Mouse (Mus musculus): ENCODE results near the gene Rbfox1. TPM values are rescaled to one million over a fixed set of nuclear protein-coding genes. Genes with fewer than 3 reads are reported as not detected.

Gene Rbfox1
- total RNA-seq (2023), result not detected

DNA sequence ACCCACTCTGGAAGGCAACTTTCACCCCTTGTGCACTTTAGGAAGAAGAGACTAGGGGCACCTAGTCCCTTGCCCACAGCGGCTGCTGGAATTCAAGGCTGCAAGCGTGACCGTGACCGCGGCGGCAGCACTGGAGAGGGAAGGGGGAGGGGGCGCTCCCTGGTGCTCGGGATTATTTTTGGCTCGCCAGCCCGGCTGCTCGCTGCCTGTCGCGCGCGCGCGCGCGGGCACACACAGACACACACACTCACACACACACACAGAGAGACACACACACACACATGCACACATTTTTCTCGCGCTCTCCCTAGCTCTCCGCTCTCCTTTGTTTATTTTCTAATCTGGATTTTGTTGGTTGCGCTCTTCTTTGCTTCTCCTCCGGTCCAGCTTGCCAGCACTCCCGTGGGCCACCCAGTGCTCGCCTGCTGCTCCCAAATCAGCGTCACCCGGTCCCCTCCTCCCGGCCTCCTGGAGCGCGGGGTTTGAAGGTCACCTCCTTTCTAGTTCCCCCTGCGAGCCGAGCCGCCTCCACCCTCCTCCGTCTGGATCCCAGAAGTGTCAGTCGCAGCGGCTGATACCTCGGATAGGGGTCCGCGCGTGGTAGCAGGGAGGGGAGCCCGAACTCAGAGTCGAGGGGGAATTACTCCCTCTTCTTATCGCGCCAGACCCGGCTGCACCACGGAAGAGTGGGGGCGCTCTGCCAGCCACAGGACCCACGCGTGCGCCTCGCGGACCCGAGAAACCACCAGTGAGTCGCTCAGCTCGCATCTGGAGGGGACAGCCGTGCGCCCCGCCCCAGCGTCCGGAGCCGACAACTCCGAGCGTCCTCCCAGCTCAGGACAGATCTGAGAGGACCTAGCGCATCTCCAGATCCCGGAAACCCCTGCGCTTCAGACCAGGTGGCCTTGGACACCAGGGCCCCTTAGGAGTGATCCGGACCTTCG, at the start of gene Rbfox1:
Gene Rbfox1, plus strand, starts transcription at position 610 of the 944 bp plus-strand sequence.

